Mouse (Mus musculus): ENCODE data around the gene Pde6c. TPM values are rescaled to one million over a fixed set of nuclear protein-coding genes. Genes with fewer than 3 reads are reported as not detected.

The Pde6c gene
- total RNA-seq, 4 experiments from 2014 or later, result 0.13 to 0.21 TPM; not detected in 2

DNA sequence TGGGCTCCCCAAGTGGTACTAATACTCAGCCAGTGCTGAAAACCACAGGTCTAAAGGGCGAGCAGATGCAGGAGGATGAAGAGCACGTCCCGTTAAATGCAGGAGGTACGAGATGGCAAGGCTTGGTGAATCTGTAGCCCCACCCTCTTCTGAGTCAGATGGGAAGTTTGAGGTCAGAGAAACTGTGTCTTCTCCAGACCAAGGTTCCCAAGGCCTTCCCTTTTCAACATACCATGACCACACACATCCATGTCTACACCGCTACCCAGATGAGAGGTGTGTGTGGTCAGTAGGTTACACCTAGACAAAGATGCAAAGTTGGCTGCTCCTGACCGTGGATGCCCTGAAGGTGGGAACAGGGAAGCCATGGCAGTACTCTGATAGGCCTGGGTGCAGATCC lies 2.2 kb downstream of the Pde6c start:
- no peak for DNase-seq (ENCODE audit: low spot score in 2 of 2)

GRCm38 (mm10) chr19:38143540-38144271 lies 11.1 kb downstream of the Pde6c start:
- no peak for DNase-seq (ENCODE audit: low spot score in 2 of 2)

GRCm38 (mm10) chr19:38156243-38156642 lies 23.7 kb downstream of the Pde6c start:
- DNase-seq (ENCODE audit: low spot score in 2 of 2), result no peak

DNA sequence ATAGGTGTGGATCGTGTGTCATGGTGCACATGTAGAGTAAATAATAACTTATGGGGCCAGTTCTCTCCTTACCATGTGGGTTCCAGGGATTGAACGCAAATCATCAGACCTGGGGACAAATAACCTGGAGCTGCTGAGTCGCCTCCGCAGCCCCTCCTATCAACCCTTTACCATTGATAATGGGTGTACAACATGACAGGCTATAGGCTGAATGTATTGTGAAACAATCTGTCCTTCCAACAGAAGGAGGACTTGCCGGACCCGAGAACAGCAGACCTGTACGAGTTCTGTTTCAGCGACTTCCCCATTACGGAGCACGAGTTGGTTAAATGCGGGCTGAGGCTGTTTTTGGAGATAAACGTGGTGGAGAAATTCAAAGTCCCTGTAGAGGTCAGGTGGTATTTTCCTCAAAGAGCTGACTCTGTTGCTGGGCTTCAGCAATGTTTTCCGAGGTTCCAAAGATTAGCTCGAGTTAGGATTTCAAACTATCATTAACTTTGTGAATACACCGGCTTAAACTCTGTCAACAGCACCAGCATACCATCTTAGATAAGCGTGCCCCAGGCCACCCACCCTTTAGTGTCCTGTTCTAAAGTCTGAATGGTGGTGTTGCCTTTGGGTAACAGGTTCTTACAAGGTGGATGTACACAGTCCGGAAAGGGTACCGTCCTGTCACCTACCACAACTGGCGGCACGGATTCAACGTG lies 29.2 kb downstream of the Pde6c start:
- no peak for DNase-seq (ENCODE audit: low spot score in 2 of 2)

DNA sequence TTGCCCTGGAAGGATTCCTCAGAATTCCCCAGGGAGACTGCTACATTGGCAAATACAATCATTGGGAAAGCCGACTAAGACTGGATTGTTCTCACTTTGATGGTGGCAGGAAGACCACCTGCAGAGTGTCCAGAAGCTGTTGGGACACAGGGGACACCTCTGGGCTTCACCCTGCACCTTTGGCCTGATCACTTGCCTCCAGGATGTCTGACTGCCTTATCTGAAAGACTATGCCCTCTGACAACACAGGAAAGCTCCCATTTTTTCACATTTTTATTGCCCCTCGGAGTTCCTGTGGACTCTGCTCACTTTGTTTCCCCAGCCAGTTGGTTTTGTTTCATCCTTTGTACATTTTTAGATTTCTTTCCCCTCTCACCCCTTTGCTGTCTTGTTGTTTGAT lies 32.1 kb downstream of the Pde6c start:
- no peak for DNase-seq (ENCODE audit: low spot score in 2 of 2)

DNA sequence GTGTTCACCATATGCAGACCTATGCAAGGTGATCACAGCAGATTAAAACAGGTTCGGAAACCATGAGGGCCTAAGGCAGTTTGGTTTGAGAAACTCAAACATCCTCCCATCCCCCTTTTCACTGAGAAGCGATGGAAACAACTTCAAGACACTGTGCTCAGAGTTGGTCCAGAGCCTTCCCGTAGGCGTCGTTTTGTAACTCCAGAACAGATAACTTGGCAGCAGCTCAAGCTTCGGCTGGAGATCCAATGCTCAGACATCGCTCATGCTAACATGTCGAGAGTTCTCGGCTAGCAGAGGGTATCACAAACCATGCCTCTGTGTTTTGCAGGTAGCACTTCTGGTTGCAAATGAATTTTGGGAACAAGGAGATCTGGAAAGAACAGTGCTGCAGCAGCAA lies 47.1 kb downstream of the Pde6c start:
- no peak for DNase-seq (ENCODE audit: low spot score in 2 of 2)

GRCm38 (mm10) chr19:38186631-38187344 lies 54.2 kb downstream of the Pde6c start:
- DNase-seq (ENCODE audit: low spot score in 2 of 2), result no peak

GRCm38 (mm10) chr19:38187345-38187680 lies 54.7 kb downstream of the Pde6c start:
- DNase-seq (ENCODE audit: low spot score in 2 of 2), result no peak

DNA sequence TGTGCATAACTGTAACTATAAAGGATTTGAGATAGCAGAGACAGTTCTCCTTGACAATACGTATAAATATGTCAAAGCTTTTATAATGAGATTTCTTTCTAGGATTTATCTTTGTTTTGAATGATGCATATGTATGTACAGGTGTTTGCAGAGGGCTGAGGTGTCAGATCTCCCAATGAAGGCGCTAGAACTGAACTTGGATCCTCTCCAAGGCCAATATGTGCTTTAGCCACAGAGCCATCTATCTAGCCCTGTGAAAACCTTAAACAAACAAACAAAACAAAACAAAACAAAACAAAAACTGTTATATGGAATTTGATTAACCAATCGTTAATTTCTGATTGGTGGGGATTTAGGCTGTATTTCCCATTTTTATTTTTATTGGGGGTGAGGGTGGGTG lies 58.0 kb downstream of the Pde6c start:
- no peak for DNase-seq (ENCODE audit: low spot score in 2 of 2)

- no peak for DNase-seq (ENCODE audit: low spot score in 2 of 2)
Measured at GRCm38 (mm10) chr19:38191446-38191845, 58.9 kb downstream of the Pde6c start.

GRCm38 (mm10) chr19:38195245-38195644 lies 62.7 kb downstream of the Pde6c start:
- no peak for DNase-seq (ENCODE audit: low spot score in 2 of 2)

- no peak for DNase-seq (ENCODE audit: low spot score in 2 of 2)
Measured at GRCm38 (mm10) chr19:38198731-38199130, 66.2 kb downstream of the Pde6c start.

- no peak for DNase-seq (ENCODE audit: low spot score in 2 of 2)
Measured at GRCm38 (mm10) chr19:38206669-38207068, 74.1 kb downstream of the Pde6c start.

DNA sequence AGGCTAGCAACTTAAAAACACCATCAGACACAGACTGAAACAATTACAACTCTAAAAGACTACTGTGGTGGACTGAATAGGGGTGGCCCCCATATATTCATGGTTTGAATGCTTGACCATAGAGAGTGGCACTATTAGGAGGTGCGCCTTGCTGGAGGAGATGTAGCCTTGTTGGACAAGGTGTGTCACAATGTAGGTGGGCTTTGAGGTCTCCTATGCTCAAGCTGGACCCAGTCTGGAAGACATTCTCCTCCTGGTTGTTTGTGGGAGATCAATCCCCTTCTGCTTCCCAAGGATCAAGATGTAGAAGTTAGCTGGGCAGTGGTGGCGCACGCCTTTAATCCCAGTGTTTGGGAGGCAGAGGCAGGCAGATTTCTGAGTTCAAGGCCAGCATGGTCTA lies 85.1 kb downstream of the Pde6c start:
- DNase-seq (ENCODE audit: low spot score in 2 of 2), result no peak

DNA sequence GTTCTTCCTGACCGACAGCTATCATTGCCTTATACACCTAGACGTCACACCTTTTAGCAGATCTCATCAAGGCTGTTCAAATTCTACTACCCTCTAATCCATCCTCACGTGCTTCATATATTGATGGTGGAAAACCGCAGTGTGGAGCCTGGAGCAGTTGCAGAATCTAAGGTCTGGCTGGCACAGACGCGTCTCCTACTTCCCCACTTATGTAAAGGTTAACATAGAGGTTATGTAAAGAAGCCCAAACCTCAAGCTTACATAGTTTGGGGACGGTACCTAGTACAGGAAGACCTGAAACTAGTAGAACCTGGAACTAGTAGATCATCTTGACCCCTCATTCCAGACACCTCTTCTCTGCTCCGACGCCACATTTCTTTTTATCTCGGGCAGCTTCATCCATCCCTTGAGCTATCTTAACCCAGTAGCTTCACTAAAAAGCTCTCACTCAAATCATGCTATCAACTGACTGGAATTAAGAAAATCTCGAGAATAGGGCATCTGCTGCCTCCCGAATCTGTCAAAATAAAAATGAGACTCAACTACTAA lies 90.8 kb downstream of the Pde6c start:
- no peak for DNase-seq (ENCODE audit: low spot score in 2 of 2)

DNA sequence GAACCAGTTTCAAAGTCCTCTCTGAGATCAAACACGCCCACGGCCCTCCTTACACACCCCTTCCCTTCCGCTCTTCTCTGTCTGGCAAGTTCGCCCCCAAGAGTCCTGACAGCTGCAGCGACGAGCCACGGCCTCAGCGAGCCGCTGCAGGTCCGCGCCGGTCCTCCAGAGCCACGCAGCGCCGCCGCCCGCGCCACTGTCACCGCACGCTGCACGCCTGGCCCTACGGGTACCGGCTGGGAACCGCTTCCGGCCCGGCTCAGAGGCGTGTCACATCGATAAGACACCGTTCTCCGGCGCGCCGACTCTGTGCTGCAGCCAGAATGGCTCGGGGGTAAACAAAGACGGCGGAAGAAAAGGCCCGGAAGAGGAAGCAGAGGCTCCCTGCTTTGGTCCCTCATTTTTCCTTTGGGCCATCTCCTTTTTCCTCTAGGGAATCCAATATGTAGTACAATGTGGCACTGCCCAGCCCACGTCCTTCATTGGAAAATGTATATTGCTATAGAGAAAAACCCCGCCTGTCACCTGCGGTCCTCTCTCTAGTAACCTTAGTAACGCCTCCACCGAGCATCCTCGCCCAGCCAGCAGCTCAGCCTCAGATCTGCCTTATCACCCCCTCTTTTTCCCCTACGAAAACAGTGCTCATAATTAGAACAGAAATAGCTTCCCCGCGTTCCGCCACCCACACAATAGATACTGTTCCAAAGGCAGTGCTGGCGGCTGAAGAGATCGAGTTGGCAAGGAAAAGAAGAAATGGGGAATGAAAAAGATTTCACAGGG lies 91.5 kb downstream of the Pde6c start, which contains the start of gene Fra10ac1:
Gene Fra10ac1 (minus strand): TSS at position 252 of the 780 bp plus-strand sequence.
- DNase-seq (ENCODE audit: low spot score in 2 of 2), result peak; percentile 92 to 95

- peak; percentile 55 to 61 for DNase-seq (ENCODE audit: low spot score in 2 of 2)
Measured at GRCm38 (mm10) chr19:38224685-38225060, 92.1 kb downstream of the Pde6c start.

DNA sequence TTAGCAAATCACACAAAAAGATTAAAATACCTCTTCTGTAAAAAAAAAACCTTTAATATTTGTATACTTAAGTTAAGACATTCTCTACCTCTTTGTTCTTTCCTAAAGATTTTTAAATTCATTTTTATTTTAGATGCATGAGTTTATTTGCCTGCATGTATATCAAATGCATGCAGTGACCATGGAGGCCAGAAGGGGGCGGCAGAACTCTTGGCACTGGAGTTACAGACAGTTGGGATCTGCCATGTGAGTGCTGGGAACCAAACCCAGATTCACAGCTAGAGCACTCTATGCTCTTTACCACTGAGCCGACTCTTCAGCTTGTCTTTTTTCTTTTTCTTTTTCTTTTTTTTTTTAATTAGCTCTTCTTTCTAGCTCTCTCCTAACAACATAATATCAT lies 96.1 kb downstream of the Pde6c start:
- DNase-seq (ENCODE audit: low spot score in 2 of 2), result no peak

GRCm38 (mm10) chr19:38232087-38232486 lies 99.5 kb downstream of the Pde6c start:
- DNase-seq (ENCODE audit: low spot score in 2 of 2), result no peak

DNA sequence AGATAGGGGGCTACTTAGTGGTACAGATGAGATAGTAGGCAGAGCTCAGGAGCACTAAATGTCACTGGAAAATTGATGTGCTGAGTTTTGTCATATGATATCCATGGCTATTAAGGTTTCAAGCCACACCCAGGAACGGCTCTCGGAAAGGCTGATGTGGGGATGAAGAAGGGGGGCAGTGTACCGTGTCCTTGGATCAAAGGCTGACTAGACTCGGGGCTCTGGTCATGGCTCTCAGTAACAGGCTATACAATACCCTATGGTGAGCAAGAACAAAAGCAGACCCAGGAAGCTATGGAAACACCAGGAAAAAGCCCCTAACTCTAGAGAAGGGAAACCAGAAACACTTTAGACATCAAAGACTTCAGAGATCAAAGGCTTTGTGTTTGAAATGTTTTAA lies 99.9 kb downstream of the Pde6c start:
- DNase-seq (ENCODE audit: low spot score in 2 of 2), result no peak
